Mouse (Mus musculus): ENCODE measurements around the gene Fancd2os.

GRCm38 (mm10) chr6:113608871-113609270 is 8.4 kb upstream of the Fancd2os start:
- TF ChIP-seq POLR2A (IDR thresholded peaks at IDR 0.05; ENCODE audit: borderline replicate concordance, insufficient read depth, low read length) (no peak), CTCF (IDR thresholded peaks at IDR 0.05; ENCODE audit: borderline replicate concordance, insufficient read depth, low read depth, low read length) (no peak)

Data from cerebellum, adult 2 months (tissue).